Mouse (Mus musculus): ENCODE results near the gene Mcoln3. TPM values are rescaled to one million over a fixed set of nuclear protein-coding genes. Genes with fewer than 3 reads are reported as not detected.

Gene Mcoln3
- not detected for total RNA-seq (2021)

GRCm38 (mm10) chr3:146117258-146117996 is at the start of gene Mcoln3:
Gene Mcoln3, plus strand, starts transcription at chr3:146117450.
- DNase-seq (ENCODE audit: extremely low spot score in 1 of 2, low spot score in 2 of 2): no peak
- intact Hi-C loops (cut with DNase I): no loop called here

GRCm38 (mm10) chr3:146069276-146069675 is 48.0 kb upstream of the Mcoln3 start:
- intact Hi-C loops (cut with DNase I): no loop called here
- DNase-seq (ENCODE audit: extremely low spot score in 1 of 2, low spot score in 2 of 2): no peak

DNA sequence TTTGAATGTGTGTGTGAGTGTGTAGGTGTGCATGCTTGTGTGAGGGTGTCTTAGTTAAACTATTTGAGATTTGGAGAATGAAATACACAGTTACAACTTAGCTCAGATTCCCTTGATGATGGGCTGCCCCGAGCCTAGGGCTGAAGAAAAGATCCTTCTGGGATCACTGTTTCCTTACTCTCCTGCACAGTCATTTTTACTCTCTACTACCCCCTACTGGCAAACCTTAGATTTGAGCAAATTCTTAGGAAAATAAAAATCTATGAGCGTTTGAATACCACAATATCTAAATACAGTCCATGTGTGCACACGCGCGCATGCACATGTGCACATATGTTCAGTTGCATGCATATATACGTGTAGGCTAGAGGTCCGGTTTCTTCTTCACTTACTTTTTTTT is 44.5 kb upstream of the Mcoln3 start:
- no peak for DNase-seq (ENCODE audit: extremely low spot score in 1 of 2, low spot score in 2 of 2)
- intact Hi-C loops (cut with DNase I): no loop called here

- DNase-seq (ENCODE audit: extremely low spot score in 1 of 2, low spot score in 2 of 2): no peak
- intact Hi-C loops (cut with DNase I): no loop called here
These were observed 37.0 kb upstream of the Mcoln3 start for GRCm38 (mm10) chr3:146080241-146080640.

DNA sequence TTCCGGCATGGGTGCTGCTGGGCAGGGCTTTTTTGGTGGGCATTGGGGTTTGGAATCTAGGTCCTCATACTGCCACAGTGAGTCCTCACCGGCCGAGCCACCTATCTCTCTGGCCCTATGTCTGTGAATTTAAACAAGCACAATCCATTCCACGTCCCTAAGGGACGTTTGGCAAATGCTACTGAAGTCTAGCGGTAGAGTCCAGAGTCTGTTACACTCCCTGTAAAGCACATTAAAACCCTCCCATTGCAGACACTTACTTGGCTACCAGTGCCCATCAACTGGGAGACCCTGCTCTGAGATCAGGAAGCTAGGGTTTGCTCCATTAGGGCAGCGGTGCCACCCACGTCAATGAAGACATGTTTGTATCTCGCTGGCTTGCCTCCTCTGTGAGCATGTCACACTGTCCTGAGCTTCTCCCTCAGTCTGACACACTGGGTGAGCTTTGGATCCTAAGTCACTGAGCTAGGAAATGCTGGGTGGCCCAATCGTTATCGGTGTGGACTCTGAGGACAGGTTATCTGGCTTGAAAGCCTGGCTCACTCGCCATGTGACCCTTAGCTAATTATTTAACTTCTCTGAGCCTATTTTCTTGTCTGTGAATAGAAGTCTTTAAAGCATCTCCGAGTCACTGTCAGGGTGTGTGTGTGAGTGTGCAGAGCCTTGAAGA is 26.1 kb upstream of the Mcoln3 start:
- DNase-seq (ENCODE audit: extremely low spot score in 1 of 2, low spot score in 2 of 2): no peak
- intact Hi-C loops (cut with DNase I): no loop called here

GRCm38 (mm10) chr3:146095066-146095465 is 22.2 kb upstream of the Mcoln3 start:
- intact Hi-C loops (cut with DNase I): no loop called here
- DNase-seq (ENCODE audit: extremely low spot score in 1 of 2, low spot score in 2 of 2): no peak

GRCm38 (mm10) chr3:146096986-146097385 is 20.3 kb upstream of the Mcoln3 start:
- intact Hi-C loops (cut with DNase I): no loop called here
- DNase-seq (ENCODE audit: extremely low spot score in 1 of 2, low spot score in 2 of 2): no peak

- no peak for DNase-seq (ENCODE audit: extremely low spot score in 1 of 2, low spot score in 2 of 2)
- intact Hi-C loops (cut with DNase I): no loop called here
These were observed 19.4 kb upstream of the Mcoln3 start for GRCm38 (mm10) chr3:146097861-146098260.

- intact Hi-C loops (cut with DNase I): loop anchor here (10.0 kb wide), 1 partner anchor 145 kb away; no protein-coding TSS in a partner anchor
- DNase-seq (ENCODE audit: extremely low spot score in 1 of 2, low spot score in 2 of 2): no peak
These were observed 17.3 kb upstream of the Mcoln3 start for GRCm38 (mm10) chr3:146099925-146100324.

DNA sequence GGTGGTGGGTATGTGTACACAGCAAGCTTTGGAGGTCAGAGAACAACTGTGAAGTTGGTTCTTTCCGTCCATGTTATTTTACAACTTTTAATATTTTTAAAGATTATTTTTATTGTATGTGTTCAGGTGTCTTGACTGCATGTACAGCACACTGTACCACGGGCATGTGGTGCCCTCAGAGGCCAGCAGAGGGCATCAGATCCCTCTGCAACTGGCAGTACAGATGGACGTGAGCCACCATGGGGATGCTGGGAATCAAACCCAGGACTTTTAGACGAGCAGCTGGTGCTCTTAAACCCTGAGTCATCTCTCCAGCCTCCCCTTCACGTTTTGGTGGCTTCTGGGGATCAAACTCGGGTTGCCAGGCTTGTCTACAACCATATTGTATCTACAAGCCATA is 15.2 kb upstream of the Mcoln3 start:
- no peak for DNase-seq (ENCODE audit: extremely low spot score in 1 of 2, low spot score in 2 of 2)

DNA sequence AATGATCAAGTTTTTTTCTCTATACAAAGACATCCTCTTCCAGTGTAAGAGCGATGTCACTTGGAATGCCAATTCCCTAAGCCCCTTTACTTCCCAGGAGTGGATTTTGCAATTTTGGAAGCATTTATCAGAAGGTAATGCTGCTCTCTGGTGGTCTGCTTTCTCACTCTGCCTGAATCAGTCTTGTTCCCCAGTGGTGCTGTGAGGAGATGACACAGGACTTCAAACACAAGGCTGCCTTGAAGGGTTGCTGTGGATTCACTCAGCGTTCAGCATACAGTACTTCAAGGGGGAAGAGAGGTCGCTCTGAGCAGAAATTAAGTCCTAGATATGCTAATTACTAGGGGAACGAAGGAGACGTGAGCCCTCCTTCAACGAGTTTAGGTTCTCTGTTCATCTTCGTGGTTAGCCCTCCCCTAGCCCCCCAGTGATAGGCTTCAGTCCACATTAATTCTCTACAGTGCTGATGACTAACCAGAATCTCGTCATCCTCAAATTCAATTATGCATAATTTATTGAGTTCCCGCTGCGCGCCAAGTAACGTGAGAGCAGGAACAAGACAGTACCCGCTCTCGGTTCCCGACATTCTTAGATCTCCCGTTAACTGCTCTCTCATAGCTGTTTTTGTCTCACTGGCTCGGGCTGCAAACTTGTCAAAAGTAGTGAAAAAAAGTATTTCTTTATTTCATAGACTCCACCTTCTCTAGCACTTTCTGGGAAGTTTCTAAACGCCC is 10.0 kb upstream of the Mcoln3 start:
- intact Hi-C loops (cut with DNase I): loop anchor here (10.0 kb wide), 1 partner anchor 152 kb away; no protein-coding TSS in a partner anchor

More for the DNA sequence above, 15.2 kb upstream of the Mcoln3 start:
- intact Hi-C loops (cut with DNase I): loop anchor here (10.0 kb wide), 1 partner anchor 147 kb away; no protein-coding TSS in a partner anchor

DNA sequence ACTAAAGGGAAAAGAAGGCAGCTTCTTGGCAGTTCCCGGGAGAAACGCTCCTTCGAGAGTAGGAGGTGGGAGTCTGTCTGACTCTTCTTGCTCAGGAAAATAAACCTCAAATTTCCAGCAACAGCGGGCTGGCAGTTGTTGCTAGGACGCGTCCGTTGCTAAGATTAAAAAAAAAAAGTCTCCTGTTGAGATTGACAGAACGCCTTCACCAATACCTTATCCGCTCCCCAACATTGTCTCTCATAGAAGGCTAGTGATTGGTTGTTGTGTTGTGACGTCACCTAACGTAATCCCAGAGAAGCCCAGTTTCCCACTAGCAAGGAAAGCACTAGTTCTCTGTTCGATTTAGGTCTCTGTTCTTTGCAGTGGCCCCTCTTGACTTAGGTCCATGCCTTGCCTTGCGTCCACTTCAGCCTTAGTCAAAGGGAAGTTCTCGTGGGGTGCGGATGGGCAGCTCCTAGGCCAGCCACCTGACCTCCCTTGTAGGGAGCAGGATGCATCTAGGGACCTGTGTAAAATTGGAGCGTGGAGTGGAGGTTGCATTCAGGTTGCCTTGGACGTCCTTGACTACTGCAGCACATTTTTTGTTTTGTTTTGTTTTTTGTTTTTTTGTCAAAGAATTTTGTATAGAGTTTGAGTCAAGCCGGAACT is 9.2 kb upstream of the Mcoln3 start, which contains the start of gene Wdr63:
TSS of gene Wdr63 (minus strand) at position 210 of the 651 bp plus-strand sequence.
- intact Hi-C loops (cut with DNase I): loop anchor here (10.0 kb wide), 1 partner anchor 153 kb away; no protein-coding TSS in a partner anchor
- DNase-seq (ENCODE audit: extremely low spot score in 1 of 2, low spot score in 2 of 2): peak; percentile 64 to 88

More for the DNA sequence above, 10.0 kb upstream of the Mcoln3 start:
- peak; percentile 26 to 29 for DNase-seq (ENCODE audit: extremely low spot score in 1 of 2, low spot score in 2 of 2)

DNA sequence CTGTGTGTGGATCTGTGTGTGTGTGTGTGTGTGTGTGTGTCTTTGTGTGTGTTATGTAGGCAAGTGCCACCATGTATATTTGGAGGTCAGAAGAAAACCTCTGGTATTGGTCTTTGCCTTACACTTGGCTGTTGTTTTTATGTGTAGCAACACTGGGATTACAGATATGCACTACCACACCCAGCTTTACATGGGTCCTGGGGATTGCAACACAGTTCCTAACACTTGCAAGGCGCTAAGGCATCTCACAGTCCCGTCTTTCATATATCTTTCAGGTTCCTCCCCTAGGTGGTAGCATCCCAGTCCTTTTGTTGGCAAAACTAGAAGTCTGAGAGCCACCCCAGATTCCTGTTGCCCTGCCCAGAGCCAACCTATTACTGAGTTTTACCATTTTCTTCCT is 8.3 kb upstream of the Mcoln3 start:
- intact Hi-C loops (cut with DNase I): loop anchor here (10.0 kb wide), 1 partner anchor 154 kb away; no protein-coding TSS in a partner anchor
- DNase-seq (ENCODE audit: extremely low spot score in 1 of 2, low spot score in 2 of 2): no peak

DNA sequence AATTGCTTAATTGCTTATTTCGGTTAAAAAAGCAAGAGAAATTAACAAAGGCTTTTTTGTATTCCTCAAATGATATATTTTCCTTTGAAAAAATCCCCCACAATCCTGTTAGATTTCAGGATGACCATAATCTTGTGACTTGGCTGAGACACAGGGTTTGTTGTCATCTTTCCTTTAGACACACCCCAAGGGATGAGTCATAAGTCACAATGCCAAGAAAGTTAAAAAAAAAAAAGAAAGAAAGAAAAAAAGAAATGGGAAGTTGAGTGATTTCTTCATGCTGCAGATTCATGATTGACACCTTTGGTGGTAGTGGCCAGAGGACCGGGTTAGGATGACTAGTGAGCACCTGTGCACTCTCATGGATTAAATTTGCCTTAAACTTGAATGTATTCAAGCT is 6.9 kb upstream of the Mcoln3 start:
- no peak for DNase-seq (ENCODE audit: extremely low spot score in 1 of 2, low spot score in 2 of 2)
- intact Hi-C loops (cut with DNase I): no loop called here

GRCm38 (mm10) chr3:146110916-146111315 is 6.3 kb upstream of the Mcoln3 start:
- intact Hi-C loops (cut with DNase I): no loop called here

GRCm38 (mm10) chr3:146117997-146118457 is 777 bp downstream of the Mcoln3 start:
- intact Hi-C loops (cut with DNase I): no loop called here
- DNase-seq (ENCODE audit: extremely low spot score in 1 of 2, low spot score in 2 of 2): no peak

More at GRCm38 (mm10) chr3:146110916-146111315, 6.3 kb upstream of the Mcoln3 start:
- DNase-seq (ENCODE audit: extremely low spot score in 1 of 2, low spot score in 2 of 2): no peak

DNA sequence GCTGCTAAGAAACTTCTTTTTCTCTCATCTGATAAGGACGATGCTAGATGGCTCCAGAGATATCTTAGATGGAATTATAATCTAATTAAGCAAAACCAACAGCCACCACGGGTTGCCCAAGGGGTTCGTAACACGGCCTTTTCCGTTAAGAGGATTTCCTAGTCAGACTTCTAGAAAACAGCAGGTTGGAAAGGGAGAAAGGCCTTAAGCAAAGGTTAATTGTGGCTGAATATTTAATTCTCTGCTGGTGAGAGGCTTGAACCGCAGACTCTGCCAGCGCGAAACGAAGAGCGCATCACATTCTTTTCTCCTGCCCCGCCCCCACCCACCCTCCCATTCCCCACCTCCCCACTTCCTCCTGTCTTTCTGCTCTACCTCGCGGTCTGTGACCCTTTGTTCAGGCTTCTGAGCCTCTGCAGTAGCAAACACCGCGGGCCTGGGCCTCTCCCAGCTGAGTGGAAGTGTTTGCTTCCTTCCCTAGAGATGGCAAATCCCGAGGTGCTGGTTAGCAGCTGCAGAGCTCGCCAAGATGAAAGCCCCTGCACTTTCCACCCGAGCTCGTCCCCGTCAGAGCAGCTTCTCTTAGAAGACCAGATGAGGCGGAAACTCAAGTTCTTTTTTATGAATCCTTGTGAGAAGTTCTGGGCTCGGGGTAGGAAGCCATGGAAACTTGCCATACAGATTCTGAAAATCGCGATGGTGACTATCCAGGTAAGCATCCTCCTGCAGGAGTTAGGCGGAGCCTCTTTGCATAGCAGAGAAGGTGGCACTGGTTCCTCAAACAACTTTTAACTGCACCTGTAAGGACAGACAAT is 4.3 kb downstream of the Mcoln3 start:
- DNase-seq (ENCODE audit: extremely low spot score in 1 of 2, low spot score in 2 of 2): peak in 1 of 2 experiments; percentile 22
- intact Hi-C loops (cut with DNase I): no loop called here

DNA sequence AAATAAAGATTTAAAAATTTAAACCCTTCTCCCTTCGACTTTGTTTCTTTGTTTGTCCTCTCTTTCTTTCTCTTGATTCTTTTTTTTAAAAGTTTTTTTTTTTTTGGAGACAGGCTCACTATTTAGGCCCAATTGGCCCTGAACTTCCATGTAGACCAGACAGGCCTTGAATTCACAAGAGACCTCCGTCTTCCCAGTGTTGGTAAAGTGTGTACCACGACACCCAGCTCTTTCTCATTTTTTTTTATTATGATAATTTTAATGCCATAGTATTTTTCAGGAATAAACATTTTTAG is 4.8 kb downstream of the Mcoln3 start:
- intact Hi-C loops (cut with DNase I): no loop called here
- DNase-seq (ENCODE audit: extremely low spot score in 1 of 2, low spot score in 2 of 2): no peak
